Mouse (Mus musculus) small intestine, adult 2 months (tissue): Measurements from ENCODE around the gene En1. TPM values are rescaled to one million over a fixed set of nuclear protein-coding genes. Genes with fewer than 3 reads are reported as not detected.

ENCODE experiments used
- H3K27ac ChIP-seq: fragments of 200-500 bp; 2 replicates; pipeline ENCODE4 v1.5.1; 2012; ENCODE audit warnings: low read depth, low read length, control low read depth, inconsistent platforms; ENCODE audit not compliant: insufficient read depth
- H3K27me3 ChIP-seq: fragments of 200-500 bp; 2 replicates; pipeline ENCODE4 v1.6.1; 2012; ENCODE audit warnings: mild to moderate bottlenecking, moderate library complexity, low read length, inconsistent platforms; ENCODE audit not compliant: control insufficient read depth, insufficient read depth
- H3K36me3 ChIP-seq: fragments of 200-500 bp; 2 replicates; pipeline ENCODE4 v1.6.1; 2012; ENCODE audit warnings: mild to moderate bottlenecking, low read length, control low read depth, inconsistent platforms; ENCODE audit not compliant: control insufficient read depth, insufficient read depth
- H3K4me1 ChIP-seq: fragments of 200-500 bp; 2 replicates; pipeline ENCODE4 v1.6.1; 2012; ENCODE audit warnings: low read length, inconsistent platforms, mixed read lengths; ENCODE audit not compliant: control insufficient read depth, insufficient read depth, insufficient read length
- H3K4me3 ChIP-seq: fragments of 200-500 bp; 2 replicates; pipeline ENCODE4 v1.5.1; 2012; ENCODE audit warnings: low read depth, mild to moderate bottlenecking, control low read depth, inconsistent platforms, low read length, moderate library complexity
- CTCF ChIP-seq: fragments of 200-500 bp; IDR thresholded peaks from 2 replicates; pipeline ENCODE4 v1.5.1; 2012; ENCODE audit warnings: low read depth, mild to moderate bottlenecking, control low read depth, inconsistent platforms, low read length, moderate library complexity, mixed read lengths; ENCODE audit not compliant: insufficient replicate concordance, insufficient read length; ENCODE audit errors: extremely low read depth
- POLR2A ChIP-seq: fragments of 200-500 bp; IDR thresholded peaks from 2 replicates; pipeline ENCODE4 v1.6.1; 2012; ENCODE audit warnings: low read depth, mild to moderate bottlenecking, control low read depth, inconsistent platforms, low read length, moderate library complexity
- WGBS: fragments of 180-500 bp; shearing (Covaris S2); methylation state at CpG from one replicate; pipeline ENCODE4 v1.1.7; 2018; 5-methylcytosine and 5-hydroxymethylcytosine counted together
- polyA plus RNA-seq: library from polyadenylated mRNA; depleted of rRNA; stranded (reverse); fragments of >200 nt; gene quantifications from 2 replicates; pipeline ENCODE4 v1.2.3, GENCODE M21; 2012

En1 gene
- polyA plus RNA-seq, 1 experiment: not detected

GRCm38 (mm10) chr1:120600516-120601252, 1.5 kb upstream of the En1 start:
- Histone ChIP-seq H3K27ac (no peak overlapping the region), H3K4me3 (no peak overlapping the region), H3K4me1 (no peaks in the 10 kb centered on the region; the same call in none of the 2 replicates), H3K27me3 (peaks cover 84% of the 10 kb centered on the region), H3K36me3 (no peaks in the 10 kb centered on the region)
- TF ChIP-seq POLR2A (no peak), CTCF (no peak)
- WGBS: 5% methylated on average over 19 of the region's 19 CpGs

- 4% methylated on average over 16 of the region's 16 CpGs for WGBS
- no peak overlapping the region for H3K4me3 ChIP-seq
These were observed 873 bp upstream of the En1 start for GRCm38 (mm10) chr1:120601253-120601836.

GRCm38 (mm10) chr1:120602876-120603655, 848 bp downstream of the En1 start:
- H3K4me3 ChIP-seq: peak overlapping the region; percentile 32
- H3K36me3 ChIP-seq: no peaks in the 10 kb centered on the region
- H3K27me3 ChIP-seq: peaks cover 80% of the 10 kb centered on the region
- 2% methylated on average over 67 of the region's 83 CpGs for WGBS
- H3K4me1 ChIP-seq: no peaks in the 10 kb centered on the region; the same call in none of the 2 replicates
- TF ChIP-seq POLR2A (no peak), CTCF (no peak)
- H3K27ac ChIP-seq: no peak overlapping the region

More at GRCm38 (mm10) chr1:120601253-120601836, 873 bp upstream of the En1 start:
- H3K27ac ChIP-seq: no peak overlapping the region
- no peaks in the 10 kb centered on the region; the same call in none of the 2 replicates for H3K4me1 ChIP-seq
- H3K36me3 ChIP-seq: no peaks in the 10 kb centered on the region
- TF ChIP-seq CTCF (no peak), POLR2A (no peak)
- H3K27me3 ChIP-seq: peaks cover 81% of the 10 kb centered on the region

- Histone ChIP-seq H3K4me1 (no peaks in the 10 kb centered on the region; the same call in none of the 2 replicates), H3K27me3 (peaks cover 80% of the 10 kb centered on the region), H3K4me3 (peak overlapping the region; percentile 32; the same call in 1 of the 2 replicates), H3K27ac (no peak overlapping the region), H3K36me3 (no peaks in the 10 kb centered on the region)
- 2% methylated on average over 35 of the region's 35 CpGs for WGBS
- TF ChIP-seq CTCF (no peak), POLR2A (no peak)
These were observed 1.4 kb downstream of the En1 start for GRCm38 (mm10) chr1:120603656-120604051.

- Histone ChIP-seq H3K4me3 (no peak overlapping the region), H3K36me3 (no peaks in the 10 kb centered on the region), H3K27ac (no peak overlapping the region), H3K4me1 (no peaks in the 10 kb centered on the region; the same call in none of the 2 replicates), H3K27me3 (peaks cover 85% of the 10 kb centered on the region)
- 6% methylated on average over 30 of the region's 30 CpGs for WGBS
- TF ChIP-seq POLR2A (no peak), CTCF (no peak)
These were observed 2.4 kb downstream of the En1 start for GRCm38 (mm10) chr1:120604431-120605142.

- TF ChIP-seq CTCF (no peak), POLR2A (no peak)
- Histone ChIP-seq H3K27ac (no peak overlapping the region), H3K4me1 (no peaks in the 10 kb centered on the region; the same call in none of the 2 replicates), H3K27me3 (peaks cover 82% of the 10 kb centered on the region), H3K4me3 (no peak overlapping the region), H3K36me3 (no peaks in the 10 kb centered on the region)
- 9% methylated on average over 8 of the region's 8 CpGs for WGBS
These were observed 2.9 kb downstream of the En1 start for GRCm38 (mm10) chr1:120605143-120605435.
